Mouse (Mus musculus) central nervous system, embryonic 18 days (tissue): Measurements from ENCODE around the gene Recql. TPM values are rescaled to one million over a fixed set of nuclear protein-coding genes. Genes with fewer than 3 reads are reported as not detected.

ENCODE experiments used
- polyA plus RNA-seq: library from polyadenylated mRNA; depleted of rRNA; stranded (reverse); fragments of >200 nt; gene quantifications from 2 replicates; pipeline ENCODE4 v1.2.3, GENCODE M21; 2012; rRNA removed

Gene Recql
- 15.8 and 16.0 TPM in 2 replicates for polyA plus RNA-seq

GRCm38 (mm10) chr6:142387011-142387754 is at the start of gene Recql, which contains the start of gene Golt1b:
Recql (minus strand) TSS chr6:142387087.
Golt1b (plus strand) TSS chr6:142387221.

GRCm38 (mm10) chr6:142412906-142413491 is 26.1 kb upstream of the Recql start, which contains the start of gene Spx:
Spx (plus strand) TSS chr6:142413441.

GRCm38 (mm10) chr6:142345440-142346038 is 41.3 kb downstream of the Recql start, which contains the start of gene Pyroxd1:
Pyroxd1 (plus strand) TSS chr6:142345654.

GRCm38 (mm10) chr6:142322881-142323280 is 64.0 kb downstream of the Recql start, which contains the start of gene Slco1a5:
Slco1a5 (minus strand) TSS chr6:142322981.

Other genes with a start within 250 kb of the Recql start
- 0.01 TPM in 1 of 2 replicates, not detected in the other for gene Slco1a6, start 178.6 kb downstream of the Recql start, polyA plus RNA-seq
- gene Iapp, start 88.7 kb downstream of the Recql start, polyA plus RNA-seq = 0.17 and 0.51 TPM in 2 replicates
- gene Slco1a5, start 64.1 kb downstream of the Recql start, polyA plus RNA-seq = 0.31 and 0.38 TPM in 2 replicates
- gene Pyroxd1, start 41.4 kb downstream of the Recql start, polyA plus RNA-seq = 13.0 and 13.5 TPM in 2 replicates
- 26.2 and 26.6 TPM in 2 replicates for gene Golt1b, start 134 bp upstream of the Recql start, polyA plus RNA-seq
- gene Spx, start 26.4 kb upstream of the Recql start, polyA plus RNA-seq = 12.0 and 13.4 TPM in 2 replicates
- gene Gys2, start 86.0 kb upstream of the Recql start, polyA plus RNA-seq = 0.04 TPM in 1 of 2 replicates, not detected in the other
- 363 and 387 TPM in 2 replicates for gene Ldhb, start 120.9 kb upstream of the Recql start, polyA plus RNA-seq
- 10.6 and 11.0 TPM in 2 replicates for gene Kcnj8, start 184.5 kb upstream of the Recql start, polyA plus RNA-seq